Mouse (Mus musculus): ENCODE data around the gene Atg9b.
A peak's percentile ranks its signal among the peaks of the same experiment; 100 is the strongest.

Atg9b gene

DNA sequence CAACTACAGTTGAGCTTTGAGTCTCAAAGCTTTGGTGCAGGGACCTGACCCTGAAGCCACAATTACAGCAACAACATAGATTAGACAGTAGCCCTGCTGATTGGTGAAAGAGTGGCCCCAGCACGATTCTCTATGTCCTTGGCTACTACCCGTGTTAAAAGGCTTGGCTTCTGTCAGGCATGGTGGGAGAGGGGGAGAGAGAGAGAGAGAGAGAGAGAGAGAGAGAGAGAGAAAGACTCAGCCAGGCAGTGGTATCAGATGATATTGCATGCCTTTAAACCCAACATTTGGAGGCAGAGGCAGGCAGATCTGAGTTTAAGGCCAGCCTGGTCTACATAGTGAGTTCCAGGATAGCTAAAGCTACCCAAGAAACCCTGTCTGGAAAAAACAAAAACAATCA is 10.0 kb downstream of the Atg9b start:
- no peak for DNase-seq (ENCODE audit: low spot score in 2 of 2)

DNA sequence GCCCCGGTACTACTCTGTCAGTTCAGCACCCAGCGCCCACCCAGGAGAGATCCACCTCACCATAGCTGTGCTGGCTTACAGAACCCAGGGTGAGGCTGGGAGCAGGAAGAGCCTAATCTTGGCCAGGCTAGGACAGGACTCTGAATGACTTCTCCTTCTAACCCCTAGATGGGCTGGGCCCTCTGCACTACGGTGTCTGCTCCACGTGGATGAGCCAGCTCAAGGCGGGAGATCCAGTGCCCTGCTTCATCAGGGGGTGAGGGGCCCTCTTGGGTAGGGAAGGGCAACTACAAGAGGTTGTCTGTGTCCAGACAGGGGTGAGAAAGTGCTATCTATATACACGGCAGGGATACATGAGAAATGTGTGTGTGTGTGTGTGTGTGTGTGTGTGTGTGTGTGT is 10.5 kb downstream of the Atg9b start:
- no peak for DNase-seq (ENCODE audit: low spot score in 2 of 2)

DNA sequence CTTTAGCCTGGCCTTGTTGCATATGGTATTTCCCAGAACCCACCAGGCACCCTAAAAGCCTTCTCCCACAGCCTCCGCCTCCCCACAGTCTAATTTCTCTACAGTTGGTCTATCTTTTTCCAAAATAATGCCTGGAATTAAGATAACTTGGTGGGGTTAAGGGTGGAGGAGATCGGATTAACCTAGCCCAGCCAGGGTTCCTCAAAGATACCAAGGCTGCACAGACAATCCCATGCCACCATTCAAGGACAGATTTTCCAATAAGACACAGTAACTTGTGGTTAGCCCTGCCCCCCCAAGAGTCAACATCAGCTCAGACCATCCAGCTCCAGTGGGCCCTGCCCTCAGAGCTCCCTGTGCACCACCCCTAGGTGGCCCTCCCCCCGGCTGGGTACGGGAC is 11.4 kb downstream of the Atg9b start:
- no peak for DNase-seq (ENCODE audit: low spot score in 2 of 2)

GRCm38 (mm10) chr5:24379501-24379900 is 12.4 kb downstream of the Atg9b start:
- no peak for DNase-seq (ENCODE audit: low spot score in 2 of 2)

DNA sequence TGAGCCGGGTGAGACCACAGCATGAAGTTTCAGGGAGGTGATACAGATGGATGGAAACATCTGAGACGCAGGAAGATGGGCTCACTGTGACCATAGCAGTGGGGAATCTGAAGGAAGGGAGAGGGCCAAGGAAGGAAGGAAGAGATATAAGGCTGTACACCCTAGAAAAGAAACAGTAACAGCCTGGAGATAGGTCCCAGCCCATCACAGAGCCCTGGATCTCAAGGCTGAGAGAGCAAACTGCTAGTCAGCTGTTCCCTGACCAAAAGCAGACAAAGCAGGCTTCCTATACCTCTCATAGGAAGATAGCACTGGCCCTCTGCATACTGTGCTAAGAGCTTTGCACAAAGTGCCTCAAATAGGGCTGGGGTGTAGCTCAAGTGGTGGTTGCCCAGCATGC is 13.2 kb downstream of the Atg9b start:
- no peak for DNase-seq (ENCODE audit: low spot score in 2 of 2)

DNA sequence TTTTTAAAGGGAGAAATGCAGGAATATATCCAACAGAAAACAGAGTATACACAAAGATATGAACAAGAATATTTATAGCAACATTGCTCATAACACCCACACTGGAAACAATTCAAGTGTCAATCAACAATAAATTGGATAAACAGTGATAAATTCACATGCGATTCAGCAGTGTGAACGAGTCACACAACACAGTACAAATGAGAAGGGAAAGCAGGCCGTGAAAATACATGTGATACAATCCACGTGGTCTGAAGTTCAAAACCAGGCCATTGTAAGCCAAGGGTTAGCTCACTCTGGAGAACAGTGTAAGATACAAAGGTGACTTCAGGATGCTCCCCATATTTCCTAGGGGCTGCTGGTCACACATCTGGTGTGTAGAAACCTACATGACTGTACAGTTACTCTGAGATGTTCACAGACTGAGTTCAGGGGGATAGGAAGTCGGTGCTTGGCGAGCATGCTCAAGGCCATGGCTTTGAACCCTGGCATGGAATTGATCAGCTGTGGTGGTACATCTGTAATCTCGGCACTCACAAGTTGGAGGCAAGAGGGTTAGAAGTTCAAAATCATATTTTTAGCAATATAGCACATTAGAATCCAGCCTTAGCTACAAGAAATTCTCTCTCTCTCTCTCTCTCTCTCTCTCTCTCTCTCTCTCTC is 17.1 kb downstream of the Atg9b start:
- DNase-seq (ENCODE audit: low spot score in 2 of 2): no peak

- no peak for DNase-seq (ENCODE audit: low spot score in 2 of 2)
Observed at GRCm38 (mm10) chr5:24374216-24374615, 17.7 kb downstream of the Atg9b start.

DNA sequence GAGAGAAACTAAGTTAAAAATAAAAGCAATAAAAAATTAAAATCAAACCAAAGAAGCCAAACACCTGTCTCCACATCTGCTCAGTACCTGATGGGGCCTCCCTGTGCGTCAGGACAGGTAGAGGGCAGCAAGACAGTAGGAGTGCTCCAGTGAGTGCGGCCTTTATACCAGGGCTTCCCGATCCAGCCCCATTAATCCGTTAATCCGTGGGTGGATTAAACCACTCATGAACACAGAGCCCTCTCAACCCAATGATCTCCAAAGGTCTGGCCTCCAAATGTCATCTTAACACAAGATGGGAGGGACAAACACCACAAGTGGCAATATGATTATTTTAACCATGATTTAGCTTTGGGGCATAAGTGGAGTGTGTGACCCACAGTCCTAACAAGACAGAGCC is 18.1 kb downstream of the Atg9b start:
- no peak for DNase-seq (ENCODE audit: low spot score in 2 of 2)

DNA sequence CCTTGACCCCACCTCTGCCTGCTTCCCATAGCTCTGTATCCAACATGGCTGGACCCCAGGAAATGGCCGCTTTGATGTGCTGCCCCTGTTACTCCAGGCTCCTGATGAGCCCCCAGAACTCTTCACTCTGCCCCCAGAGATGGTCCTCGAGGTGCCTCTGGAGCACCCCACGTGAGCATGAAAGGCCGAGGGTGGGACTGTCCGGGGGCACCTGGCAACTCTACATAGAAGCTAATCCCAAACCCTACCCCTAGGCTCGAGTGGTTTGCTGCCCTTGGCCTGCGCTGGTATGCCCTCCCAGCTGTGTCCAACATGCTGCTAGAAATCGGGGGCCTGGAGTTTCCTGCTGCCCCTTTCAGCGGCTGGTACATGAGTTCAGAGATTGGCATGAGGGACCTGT is 22.2 kb downstream of the Atg9b start:
- DNase-seq (ENCODE audit: low spot score in 2 of 2): no peak

DNA sequence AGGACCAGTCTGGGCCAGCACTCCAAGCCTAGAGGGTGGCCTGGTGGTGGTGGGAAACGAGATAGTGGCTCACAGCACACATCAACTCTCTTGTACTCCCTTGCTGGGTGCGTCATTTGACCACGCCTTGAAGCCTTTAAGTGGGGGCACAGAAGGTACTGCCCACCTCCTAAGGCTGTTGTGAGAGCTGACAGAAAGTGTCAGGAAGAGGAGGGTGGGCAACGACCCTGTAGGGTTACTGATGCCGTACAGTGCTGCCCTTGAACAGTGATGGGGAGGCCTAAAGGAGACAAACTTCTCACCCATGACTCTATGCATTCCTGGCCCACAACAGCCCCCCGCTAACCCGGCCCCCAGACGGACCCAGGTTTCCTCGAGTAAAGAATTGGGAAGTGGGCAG is 25.5 kb downstream of the Atg9b start:
- no peak for DNase-seq (ENCODE audit: low spot score in 2 of 2)

- DNase-seq (ENCODE audit: low spot score in 2 of 2): no peak
Observed at GRCm38 (mm10) chr5:24365528-24365927, 26.4 kb downstream of the Atg9b start.

DNA sequence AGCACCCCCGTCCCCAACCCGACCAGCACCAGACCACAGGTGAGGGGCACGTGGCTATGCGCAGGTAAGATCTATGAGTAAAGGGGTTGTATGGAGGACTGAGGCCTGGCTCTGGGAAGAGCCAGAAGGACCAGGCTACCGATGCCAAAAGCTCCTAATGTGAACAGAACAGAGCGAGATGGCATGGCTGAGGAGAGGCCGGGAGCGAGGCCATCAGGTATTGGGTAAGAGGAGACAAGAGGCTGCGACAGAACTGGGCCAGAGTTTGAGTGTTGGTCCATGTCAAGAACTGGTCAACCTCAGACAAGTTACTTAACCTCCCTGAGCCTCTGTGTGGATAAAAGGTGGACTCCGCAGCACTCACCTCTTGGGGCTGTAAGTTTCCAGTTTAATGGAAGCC is 27.0 kb downstream of the Atg9b start:
- no peak for DNase-seq (ENCODE audit: low spot score in 2 of 2)

DNA sequence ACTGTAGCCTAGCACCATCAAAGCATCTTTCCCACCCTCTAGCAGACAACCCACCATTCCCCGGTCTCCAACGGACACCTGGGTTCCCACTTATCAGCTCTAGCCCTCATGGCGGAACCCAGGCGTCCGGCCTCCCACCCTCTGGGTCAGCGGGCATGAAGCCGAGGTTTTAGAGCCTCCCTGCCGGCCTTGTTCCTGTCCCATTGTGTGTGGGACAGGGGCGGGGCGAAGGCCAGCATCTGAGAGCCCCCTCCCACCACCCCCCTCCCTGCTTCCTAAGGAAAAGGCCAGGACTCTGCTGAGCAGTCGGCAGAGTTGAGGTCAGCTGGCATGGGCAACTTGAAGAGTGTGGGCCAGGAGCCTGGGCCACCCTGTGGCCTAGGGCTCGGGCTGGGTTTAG is 27.4 kb downstream of the Atg9b start, which contains the start of gene Nos3:
Nos3 (plus strand) TSS at position 303 of the 400 bp plus-strand sequence.
- no peak for DNase-seq (ENCODE audit: low spot score in 2 of 2)

DNA sequence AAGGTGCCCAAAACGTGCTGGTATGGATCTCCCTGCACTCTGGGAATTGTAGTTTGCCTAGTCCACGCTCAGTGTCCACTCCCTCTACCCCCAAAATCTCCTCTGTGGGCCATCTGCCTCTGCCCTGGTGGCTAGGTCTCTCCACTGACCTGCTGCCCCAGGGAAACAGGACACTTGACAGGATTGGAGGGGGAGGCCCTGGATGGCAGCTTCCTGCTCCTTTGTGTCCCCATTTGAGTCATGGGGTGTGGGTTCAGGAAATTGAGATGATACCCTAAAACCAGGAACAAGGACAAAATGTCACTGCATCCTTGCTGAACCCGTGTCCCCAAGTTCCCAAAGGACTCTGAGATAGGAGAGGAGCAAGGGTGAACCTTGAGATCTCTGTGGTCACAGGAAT is 27.9 kb downstream of the Atg9b start:
- no peak for DNase-seq (ENCODE audit: low spot score in 2 of 2)

- no peak for DNase-seq (ENCODE audit: low spot score in 2 of 2)
Observed at GRCm38 (mm10) chr5:24363467-24363866, 28.5 kb downstream of the Atg9b start.

DNA sequence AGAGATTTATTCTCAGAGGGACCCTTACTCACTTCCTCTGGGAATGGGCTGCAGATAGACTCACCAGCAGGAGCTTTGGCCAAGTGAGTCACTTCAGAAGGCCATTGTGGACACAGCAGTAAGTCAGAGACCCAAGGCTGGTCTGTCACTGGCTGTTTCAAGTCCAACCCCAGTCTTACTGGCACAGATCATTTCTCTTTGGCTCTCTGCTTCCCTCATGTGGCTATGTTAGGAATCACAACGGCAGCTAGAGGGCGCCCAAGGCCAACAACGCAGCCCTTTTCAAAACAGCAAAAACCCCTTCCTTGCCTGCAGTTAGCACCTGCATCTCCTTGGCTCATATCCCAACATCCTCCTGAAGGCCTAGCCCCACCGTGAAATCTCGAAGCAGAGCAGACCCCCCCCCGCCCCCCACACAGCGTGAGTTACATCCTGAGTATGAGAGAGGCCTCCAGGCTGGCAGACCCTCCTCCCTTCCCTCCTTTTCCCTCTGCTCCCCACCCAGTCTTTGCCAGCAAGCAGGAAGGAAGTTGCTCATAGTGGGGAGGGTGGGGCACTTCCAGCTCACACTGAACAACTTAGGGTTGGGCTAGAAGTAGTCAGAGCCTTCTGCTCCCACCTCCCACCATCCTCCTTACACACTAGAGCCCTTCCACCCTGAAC is 31.0 kb downstream of the Atg9b start:
- peak; percentile 70 to 87 for DNase-seq (ENCODE audit: low spot score in 2 of 2)

DNA sequence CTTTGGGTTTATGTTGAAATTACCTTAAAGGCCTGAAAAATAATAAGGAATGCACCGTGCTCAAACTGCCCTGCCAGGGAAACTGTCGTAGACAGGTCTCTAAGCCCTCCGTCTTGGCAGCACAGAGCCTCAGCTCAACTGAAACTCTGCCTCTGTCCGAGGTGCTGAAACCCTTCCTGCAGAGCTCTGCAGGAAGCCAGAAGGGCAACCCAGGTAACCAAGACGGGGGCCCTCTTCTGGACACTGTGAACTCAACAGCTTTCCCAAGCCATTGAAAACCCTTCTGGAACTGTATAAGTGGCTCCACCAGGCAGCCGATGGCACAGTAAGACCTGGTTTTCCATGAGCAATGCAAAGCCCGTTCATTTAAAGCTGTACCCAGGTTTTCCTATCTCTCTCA is 34.5 kb downstream of the Atg9b start:
- DNase-seq (ENCODE audit: low spot score in 2 of 2): peak; percentile 55 to 85

- DNase-seq (ENCODE audit: low spot score in 2 of 2): no peak
Observed at GRCm38 (mm10) chr5:24356764-24357163, 35.2 kb downstream of the Atg9b start.

DNA sequence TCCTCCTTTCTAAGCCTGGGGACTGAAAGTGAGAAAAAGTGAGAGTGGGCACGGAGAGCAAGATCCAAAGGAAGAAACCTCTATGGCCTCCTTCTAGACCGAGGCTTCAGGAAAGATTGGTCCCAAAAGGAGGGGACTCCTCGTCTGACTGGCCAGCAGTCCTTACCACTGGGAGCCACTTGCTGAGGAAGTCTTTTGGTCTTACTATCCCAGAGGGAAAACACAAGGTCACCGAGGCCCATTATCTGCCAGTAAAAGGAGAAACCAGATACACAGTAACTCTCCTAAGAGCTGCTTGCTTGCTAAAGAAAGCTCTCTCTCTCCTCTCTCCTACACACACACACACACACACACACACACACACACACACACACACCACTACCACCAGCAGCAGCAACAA is 38.6 kb downstream of the Atg9b start:
- DNase-seq (ENCODE audit: low spot score in 2 of 2): no peak

- no peak for DNase-seq (ENCODE audit: low spot score in 2 of 2)
Observed at GRCm38 (mm10) chr5:24352251-24352859, 39.6 kb downstream of the Atg9b start.

GRCm38 (mm10) chr5:24351701-24352171 is 40.2 kb downstream of the Atg9b start:
- peak in 1 of 2 experiments; percentile 30 for DNase-seq (ENCODE audit: low spot score in 2 of 2)

GRCm38 (mm10) chr5:24351278-24351677 is 40.7 kb downstream of the Atg9b start, which contains the start of gene Kcnh2:
Kcnh2 (minus strand) TSS chr5:24351604.
- no peak for DNase-seq (ENCODE audit: low spot score in 2 of 2)

Data from spleen, postnatal 4 days (tissue).